Mouse (Mus musculus): ENCODE measurements at regions not wholly inside any gene's neighbourhood (a gene's known extent, or its start where the extent isn't known, plus 50 kb on each side); places are given as distances from the start of the nearest gene placed in this dataset.
A peak's percentile ranks its signal among the peaks of the same experiment; 100 is the strongest.
"Not testable (repeated sequence)": the region's sequence is repeated elsewhere in the genome, so short reads cannot be mapped to it uniquely, and the experiment has no call there.

DNA sequence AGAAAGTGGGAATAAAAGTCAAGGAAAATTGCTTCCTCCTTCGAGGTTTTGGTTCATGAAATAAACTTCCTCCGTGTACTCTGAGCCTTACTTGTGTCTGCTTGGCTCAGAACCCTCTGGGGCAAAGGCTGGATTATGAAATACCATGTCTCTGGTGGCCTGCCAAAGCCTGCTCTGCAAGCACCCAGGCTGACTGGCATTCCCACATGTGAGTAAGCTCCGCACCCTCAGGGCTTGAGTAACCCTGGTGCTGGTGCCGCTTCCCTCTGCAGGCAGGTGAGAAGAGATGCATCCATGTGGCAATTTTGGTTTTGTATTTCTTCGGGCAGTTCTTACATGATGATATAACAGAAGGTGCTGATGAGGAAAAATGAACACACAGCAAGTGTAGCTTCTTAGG lies 66.0 kb downstream of the Nr2f2 start:
- DNase-seq = no peak

DNA sequence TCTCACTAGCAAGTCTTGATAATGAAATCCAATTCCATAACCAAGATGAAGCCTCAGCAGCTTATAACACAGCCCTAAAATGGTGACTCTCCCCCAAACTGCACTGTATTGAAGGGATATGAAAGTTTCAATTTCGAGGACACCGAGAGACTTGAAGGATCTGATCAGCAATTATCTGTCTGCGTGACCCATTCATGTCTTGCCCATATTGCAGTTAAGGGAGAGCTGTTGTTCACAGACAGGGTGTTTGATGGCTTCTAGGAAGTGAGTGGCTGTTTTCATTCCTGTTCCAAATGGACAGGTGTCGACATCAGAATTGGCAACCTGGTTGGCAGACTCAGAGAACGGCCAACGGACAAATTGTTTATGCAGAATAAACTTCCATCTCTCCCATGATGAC lies 75.1 kb downstream of the Nr2f2 start:
- DNase-seq = no peak

DNA sequence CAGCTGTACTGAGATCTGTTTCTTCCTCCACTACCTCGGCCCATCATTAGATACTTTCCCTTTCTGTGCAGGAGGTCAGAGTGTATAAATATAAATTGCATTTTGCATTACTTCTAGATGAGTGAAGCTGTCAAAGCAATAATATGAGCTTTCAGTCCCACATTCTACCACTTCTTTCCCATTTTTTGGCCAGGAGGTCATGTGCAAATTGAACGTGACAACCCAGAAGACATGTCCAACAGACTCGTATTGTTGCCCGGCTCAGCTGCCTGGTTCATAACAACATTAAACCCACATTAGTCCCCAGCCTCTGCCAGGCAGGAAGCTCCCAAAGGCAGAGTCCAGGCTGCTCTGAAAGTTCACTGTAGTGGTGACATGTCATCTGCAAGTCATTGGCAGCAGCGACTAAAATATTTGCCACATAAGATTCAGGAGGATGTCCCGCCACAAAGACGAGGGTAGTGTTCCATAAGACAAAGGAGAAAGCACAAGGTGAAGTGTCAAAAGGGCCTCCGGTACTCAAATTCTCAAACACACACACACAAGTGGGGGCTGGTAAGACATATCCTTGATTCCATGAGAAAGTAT lies 75.7 kb downstream of the Nr2f2 start:
- DNase-seq = no peak

DNA sequence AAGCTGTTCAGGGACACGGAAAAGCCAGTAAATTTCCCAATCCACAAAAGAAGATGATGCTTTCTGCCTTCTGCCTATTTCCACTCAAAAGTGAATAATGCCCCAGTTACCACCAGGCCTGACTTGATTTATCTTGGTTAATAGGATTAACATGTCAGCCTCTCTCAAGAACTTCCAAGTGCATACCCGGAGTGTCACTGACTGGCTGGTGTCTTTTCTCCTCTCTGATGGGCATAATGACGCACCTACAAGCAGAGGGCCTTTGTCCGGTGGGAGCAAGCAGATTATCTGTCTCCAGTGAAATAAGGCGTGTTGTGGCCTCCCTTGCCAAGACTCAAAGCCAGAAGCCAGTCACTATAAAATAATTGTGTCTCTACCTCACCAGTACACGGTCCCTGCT lies 76.3 kb downstream of the Nr2f2 start:
- DNase-seq = no peak

DNA sequence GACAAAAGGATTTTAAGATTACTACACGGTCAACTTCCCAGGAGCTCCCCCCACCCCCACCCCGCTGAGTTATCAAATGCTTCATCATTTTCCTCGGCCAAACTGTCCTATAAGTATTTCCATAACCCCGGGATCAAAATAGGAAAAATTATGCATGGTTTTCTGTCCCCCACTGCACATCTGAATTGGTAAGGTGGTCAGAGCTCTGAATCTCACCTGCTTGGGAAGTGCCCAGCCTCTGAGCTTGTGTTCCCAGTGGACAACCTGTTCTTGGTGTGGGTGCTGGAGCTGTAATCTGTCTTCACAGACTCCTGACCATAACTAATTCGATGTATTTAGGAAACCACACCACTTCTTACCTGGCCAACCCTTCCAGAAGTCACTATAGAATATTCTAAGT lies 77.9 kb downstream of the Nr2f2 start:
- no peak for DNase-seq

DNA sequence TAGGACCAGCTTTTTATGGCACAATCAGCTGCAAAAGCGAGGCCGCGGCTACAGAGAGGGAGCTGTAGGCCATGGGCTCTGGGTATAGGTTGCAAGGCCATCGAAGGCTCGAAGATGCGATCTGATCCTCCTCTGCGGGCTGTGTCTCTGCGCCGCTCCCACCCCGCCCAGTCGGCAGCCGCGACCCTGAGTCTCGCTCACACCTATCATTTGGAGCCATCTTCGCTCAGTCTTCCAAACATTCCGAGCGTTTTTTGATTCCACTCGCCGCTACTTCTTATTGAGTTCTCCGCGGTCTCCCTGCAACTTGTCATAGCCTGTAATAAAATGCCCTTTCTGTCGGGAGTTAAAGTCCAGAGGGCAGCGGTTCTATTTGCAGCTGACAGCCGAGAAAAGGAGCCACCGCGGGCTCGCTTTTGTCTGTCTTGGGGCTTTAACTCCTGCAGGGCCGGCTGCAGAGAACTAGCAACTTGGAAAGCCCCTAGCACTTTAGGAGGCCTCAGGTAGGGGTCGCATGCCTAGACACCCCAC lies 78.6 kb downstream of the Nr2f2 start:
- peak in 1 of 2 experiments; percentile 14 for DNase-seq

DNA sequence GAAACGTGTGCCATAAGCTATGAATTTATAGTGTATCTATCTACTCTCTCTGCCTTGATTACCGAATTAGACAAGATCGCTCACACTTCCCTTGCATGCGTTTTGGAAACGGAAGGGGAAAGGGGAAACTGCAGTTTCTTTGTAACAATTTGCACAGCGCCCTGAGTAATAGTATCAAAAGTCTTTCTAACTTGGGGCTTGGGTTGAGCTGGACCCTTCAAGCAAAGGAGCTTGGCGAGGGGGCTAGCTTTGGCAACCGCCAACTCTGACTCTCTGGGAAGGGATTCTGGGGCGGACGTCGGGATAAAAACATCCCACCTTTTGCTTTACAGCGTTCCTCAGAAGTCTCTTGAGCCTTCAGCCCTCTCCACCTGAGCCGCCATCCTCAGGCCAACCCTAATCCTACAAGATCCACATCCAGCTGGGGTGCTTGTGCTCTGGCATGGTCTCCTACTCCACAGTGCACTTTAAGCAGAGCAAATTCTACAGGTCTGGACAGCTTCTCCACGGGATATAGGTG lies 79.6 kb downstream of the Nr2f2 start:
- DNase-seq = no peak

DNA sequence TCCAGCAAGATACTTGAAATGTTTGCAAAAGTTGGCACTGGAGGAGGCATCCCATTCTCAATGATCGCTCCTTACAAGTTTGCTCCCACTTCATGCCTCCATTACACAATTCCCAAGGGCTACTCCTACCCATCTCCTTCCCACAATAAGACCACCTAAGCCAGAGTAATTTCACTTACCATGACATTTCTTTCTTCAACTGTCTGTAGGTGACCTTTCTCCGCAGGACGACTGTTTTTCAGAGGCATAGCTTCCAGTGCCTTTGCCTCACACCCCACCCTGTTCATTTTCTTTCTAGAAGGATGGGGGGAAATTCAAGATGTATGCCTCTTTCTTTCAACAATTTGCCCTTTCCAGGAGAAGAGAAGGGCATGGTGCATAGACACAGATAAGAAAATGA lies 81.2 kb downstream of the Nr2f2 start:
- DNase-seq = no peak

DNA sequence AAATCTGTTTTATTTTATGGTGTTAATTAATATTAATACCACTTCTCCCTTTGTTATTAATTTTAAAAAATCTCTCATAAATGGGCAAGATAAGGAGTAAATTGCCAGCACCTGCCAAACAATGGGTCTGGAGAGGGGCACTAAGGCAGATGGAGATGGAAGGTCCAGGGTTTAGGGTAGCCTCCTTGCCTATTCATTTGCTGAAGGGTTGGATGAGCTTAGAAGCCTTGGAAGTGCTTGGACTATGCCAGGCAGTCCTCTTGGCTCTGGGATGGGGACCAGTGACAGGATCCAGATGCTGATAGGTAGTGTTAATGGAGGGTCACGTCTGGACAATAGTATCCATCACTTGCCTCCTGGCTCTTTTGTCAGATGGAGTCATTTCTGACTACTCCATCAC lies 82.7 kb downstream of the Nr2f2 start:
- no peak for DNase-seq

DNA sequence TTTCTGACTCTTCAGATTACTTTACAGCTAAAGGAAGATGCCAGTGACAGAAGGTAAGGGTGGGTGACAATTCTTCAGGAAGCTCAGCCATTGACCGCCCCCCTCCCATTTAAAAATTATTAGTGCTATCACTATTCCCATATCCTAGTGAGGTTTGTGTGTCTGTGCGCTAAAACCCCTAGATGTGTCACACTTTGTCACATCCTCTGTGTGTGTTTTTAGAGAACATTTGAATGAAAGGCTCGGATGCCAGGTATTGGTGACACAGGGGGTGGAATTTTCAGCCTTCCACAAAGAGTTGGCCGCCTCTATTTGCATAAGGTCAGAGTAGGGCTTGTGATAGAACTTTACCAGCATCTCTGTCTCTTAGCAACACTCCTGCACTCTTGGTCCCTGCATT lies 83.4 kb downstream of the Nr2f2 start:
- DNase-seq = no peak

DNA sequence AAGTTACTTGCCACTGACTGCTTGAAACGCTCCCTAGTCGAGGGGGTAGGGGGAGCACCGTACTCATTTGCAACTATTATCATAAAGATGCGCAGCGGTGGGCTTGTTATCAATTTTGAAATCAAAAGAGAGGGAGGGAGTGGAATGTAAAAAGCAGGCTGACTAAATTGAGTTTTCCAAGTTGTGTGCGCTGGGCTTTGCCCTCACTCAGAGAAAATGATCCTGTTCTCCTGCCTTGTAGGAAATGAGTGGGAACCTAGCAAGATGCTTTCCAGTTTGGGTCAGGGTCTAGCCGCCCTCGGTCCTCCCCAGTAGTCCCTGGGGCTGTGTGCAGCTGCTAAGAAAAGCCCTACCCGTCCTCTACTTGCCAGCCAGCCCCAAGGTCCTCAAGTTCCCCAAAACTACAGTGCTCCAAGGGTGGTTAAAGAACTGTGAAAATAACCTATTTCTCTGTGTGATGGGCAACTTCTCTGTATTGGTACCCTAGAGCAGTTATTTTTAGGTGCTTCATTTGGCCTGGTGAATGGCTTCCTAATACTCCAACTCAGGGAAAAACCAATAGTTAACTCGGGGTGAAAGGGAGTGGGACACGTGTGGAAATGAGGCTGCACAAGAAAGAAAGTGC lies 84.5 kb downstream of the Nr2f2 start:
- DNase-seq = no peak

DNA sequence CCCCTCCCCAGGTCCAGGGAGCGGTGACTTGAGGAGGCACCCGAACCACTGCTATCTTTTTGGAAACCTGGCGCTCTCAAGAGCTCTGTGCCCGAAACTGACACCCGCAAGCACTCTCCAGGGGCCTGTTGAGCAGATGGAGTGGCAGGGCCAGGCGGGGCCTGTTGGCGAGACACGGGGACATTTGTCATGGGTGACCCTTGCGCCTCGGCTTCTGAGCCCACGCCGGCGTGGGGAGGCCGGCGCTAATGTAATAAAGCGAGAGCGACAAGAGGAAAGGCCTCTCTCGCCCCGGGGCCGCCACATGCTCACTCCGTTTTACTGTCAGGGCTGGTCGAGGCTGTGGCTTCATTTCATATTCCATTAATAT lies 85.2 kb downstream of the Nr2f2 start:
- DNase-seq = no peak

DNA sequence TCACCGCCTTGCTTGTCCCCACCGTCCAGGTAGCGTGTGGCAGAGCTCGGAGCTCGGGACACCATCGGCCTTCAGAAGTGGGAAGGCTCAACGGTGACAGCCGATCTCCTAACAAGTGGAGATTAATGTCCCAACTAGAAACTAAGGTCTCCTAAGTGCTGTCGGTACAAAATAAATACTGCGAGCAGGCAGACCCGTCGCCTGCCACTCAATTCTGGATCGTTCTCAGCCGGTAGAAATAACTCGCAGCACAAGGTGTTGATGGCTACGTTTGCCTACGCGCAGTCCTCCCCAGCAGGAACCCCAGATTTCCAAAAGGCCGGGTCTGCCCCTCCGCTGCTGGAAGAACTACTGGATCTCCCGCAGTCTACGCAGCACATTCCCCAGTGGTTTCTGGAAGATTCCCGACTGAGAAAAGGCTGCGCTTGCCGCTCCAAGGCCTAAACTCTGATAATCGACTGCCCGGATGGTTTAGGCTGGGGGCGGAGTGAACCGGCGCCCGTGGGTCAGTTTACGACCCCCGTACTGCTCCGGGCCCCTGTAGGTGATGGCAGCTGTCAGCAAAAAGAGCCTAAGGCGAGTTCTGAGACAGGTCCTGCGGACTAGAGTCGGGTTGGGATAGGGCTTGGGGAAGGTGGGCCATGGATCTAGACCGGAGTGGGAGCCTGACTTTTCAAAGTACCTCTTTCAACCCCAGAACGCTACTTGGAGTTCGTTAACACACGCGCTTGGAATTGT lies 85.7 kb downstream of the Nr2f2 start:
- peak; percentile 18 to 28 for DNase-seq

DNA sequence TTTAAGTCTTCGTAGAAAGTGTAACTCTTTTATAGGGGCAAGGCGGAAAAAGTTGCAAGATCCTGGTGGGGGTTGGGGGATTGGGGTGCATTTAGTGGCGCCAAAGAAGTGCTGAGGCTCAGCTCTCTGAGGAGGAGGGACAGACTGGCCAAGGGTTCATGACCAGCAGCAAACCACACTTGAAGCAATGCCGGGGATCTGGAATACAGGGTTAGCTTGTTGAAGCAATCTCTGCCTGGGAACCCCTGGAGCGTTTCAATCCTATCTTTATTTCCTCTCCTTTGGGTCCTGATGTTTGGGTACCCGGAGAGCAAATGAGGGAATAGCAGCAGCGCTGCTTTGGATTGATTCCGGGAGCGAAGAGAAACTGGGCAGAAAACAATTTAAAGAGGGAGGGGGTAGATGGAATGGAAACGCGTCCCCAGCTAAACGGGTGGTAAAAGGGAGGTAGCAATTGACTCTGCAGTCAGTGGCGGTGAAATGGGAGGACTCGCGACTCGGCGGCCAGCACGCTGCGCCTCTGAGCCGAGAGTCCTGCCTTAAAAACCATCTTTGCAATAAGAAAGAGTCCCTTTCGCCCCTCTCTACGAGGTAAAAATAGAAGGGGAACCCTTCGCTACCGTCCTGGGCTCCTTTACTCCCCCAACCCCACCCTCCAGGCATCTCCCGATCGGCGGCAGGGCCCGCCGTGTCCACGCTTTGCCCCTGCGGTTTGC lies 86.5 kb downstream of the Nr2f2 start:
- DNase-seq = peak in 1 of 2 experiments; percentile 9

DNA sequence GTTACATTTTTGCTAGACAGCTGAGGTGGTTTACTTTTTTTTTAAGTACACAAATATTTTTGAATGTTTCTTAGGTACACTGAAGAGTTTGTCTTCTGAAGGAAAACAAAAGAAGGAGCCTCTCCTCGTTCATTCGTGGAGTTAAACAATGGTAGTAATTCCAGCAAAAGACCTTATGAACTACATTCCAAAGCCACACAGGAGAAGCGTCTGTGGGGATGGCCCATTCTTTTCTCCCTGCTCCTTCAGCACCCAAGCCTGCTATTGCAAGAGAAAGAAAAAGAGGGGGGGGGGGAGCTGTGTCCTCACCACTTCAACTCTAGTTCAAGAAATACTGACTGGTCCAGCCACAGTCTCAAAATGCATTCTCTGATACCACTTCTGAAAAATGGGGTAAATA lies 87.4 kb downstream of the Nr2f2 start:
- no peak for DNase-seq

DNA sequence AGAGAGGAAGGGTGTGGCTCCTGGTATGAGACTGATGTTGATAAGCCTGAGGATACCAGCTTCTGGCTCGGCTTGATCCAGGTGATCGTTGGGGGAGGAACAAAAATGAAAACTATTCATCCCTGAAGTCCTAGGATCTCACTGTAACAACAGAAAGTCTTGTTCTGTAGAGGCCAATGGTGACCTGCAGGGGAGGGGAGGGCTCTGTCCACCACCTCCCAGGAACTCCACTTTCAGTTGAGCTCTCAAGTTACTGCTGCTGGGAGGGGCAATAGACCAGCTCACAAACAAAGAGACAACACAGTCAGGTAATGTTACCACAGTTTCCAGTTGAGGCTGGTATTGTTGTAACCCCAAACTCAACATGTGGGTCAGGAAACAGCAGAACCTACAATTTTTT lies 90.5 kb downstream of the Nr2f2 start:
- no peak for DNase-seq

DNA sequence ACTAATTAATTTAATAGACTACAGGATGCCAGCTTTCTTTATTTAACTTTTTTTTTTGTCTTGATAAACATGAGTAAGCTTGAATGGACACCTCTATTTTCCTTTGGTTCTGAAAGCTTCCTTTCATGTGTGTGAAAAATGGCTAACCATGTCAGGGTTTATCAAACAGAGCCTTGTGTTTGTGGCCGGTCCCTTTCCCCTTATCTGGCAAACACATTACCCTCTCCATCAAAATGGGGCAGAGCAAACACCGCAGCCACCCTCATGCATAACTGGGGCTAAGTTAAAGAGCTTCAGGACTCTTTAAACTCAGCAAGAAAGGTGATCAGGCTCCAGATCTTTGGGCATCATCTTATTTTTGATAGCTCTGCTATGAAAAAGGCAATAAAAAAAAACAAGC lies 92.2 kb downstream of the Nr2f2 start:
- DNase-seq = no peak

DNA sequence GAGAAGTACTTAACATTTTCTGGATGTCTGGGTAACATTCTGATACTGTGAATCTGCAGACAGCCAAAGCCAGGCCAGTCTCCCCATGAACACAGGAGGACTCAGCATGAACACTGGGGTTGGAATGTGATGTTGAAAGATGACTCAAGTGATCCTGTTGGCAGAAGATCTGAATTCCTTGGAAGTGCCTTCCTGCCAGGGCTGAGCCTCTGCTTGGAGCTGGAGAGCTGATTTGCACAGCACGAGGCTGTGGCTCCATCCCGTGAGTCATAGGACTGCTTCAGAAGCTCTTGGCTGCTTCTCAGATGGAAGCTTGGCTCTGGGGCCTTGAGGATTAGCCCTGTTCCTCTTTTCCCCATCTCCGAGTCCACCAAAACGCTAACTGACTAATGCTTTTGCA lies 99.5 kb downstream of the Nr2f2 start:
- DNase-seq = peak in 1 of 2 experiments; percentile 2

DNA sequence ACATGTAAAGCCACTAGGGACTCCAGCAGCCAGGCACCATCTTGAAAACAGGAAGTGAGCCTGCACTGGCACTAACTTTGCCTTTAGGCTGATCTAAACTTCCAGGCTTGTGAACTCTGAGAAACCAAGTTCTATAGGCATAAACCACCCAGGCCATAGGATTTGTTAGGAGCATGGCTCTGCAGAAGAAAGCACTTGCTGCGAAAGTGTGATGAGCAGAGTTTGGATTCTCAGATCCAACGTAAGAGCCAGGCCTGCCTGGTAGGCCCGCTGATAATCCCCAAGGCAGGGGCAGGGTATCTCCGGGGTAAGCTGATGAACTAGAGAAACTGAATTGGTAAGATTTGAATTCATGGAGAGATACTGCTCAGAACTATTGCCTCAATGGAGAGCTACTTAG lies 109.7 kb downstream of the Nr2f2 start:
- DNase-seq = no peak

DNA sequence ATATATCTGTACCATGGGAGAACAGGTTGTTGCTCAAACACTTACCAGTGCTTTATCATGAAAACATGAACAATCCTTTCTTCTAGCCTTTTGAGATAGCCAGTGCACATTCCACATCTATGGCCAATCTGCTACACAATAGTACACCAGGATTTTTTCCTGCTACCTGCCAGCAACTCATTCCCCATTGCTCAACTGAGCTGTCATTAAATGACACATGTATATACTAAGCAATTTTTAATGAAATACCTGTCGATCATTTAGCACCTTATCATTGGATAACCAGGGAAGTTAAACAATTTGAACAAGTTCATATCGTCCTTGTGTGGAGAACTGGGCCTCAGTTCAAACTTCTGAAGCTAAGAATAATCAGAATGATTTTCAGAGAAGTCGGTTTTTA lies 111.5 kb downstream of the Nr2f2 start:
- no peak for DNase-seq

DNA sequence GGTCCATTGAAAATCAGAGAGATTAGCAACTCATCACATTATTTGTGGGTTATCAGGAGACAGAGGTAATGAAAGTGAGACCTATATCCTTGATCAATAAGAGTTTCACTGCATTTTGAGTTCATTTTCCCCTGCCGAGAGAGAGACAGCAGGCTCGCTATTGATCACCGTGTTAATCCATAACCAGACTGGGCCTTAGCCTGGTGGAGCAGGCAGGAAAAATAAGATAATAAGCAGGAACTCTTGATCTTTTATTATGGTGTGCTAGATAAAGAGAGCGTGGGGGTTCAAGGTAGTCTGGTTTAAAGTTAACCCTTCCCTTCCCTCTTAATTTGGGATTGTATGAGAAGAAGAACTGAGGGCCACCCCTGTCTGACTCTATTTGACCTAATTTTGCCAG lies 113.3 kb downstream of the Nr2f2 start:
- DNase-seq = no peak

DNA sequence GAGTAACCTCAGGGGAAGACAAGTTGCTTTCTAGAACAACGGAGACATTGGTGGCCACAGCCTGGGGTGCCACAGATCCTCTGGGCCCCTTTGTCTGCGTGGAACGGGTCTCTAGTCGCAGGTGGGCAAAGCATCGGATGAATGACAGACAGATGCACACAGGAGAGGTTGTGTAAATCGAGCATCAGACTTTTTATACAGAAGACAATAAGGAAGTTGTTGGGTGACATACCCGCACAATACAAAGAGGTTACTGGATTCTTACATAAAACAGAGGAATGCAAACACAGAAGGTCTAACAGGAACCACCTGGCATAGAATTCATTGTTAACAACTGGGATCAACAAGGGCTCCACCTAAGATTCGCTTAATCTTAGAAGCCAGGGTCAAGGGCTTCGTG lies 127.5 kb downstream of the Nr2f2 start:
- not testable (repeated sequence) for DNase-seq

DNA sequence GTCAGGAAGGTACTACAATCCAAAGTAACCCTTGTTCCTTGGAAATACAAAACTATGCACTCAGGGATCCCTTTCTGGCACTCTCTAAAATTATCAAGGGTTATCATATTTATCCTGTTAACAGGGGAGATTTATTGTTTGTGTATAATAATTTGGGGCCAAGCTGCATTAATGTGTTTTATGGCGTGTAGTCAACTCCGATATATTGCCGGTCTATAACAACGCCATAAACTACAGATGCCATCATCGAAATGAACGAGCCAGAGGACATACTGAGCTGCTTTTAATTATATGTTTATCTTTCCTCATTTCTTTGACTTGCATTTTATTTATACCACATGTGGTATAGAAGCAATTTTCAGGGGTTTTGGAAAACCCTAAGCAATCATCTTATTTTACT lies 147.2 kb downstream of the Nr2f2 start:
- DNase-seq = no peak
